Mouse (Mus musculus) CH12.LX (cell line): Measurements from ENCODE around the gene Epb41l2.
A peak's percentile ranks its signal among the peaks of the same experiment; 100 is the strongest.

Experiments
- CTCF ChIP-seq, 2 experiments: IDR thresholded peaks in 1 of 2; conservative IDR thresholded peaks in 1 of 2; 2 replicates each; pipeline ENCODE4 v1.5.1; 2011 to 2012; ENCODE audit warnings: low read depth in 2 of 2, low read length in 2 of 2, improper control_type of control experiment in 1 of 2, inconsistent platforms in 1 of 2, mild to moderate bottlenecking in 1 of 2, moderate library complexity in 1 of 2
- EP300 ChIP-seq: IDR thresholded peaks from 2 replicates; pipeline ENCODE4 v1.6.1; 2011; ENCODE audit warnings: low read length, improper control_type of control experiment
- MAX ChIP-seq: IDR thresholded peaks from 2 replicates; pipeline ENCODE4 v1.6.1; 2011; ENCODE audit warnings: low read length, improper control_type of control experiment
- MYC ChIP-seq: IDR thresholded peaks from 2 replicates; pipeline ENCODE4 v1.6.1; 2011; ENCODE audit warnings: low read depth, mild to moderate bottlenecking, improper control_type of control experiment, low read length
- NRF1 ChIP-seq: IDR thresholded peaks from 2 replicates; pipeline ENCODE4 v1.6.1; 2014; ENCODE audit warnings: low read depth, mild to moderate bottlenecking, inconsistent platforms, low read length, improper control_type of control experiment, moderate library complexity
- POLR2A ChIP-seq: IDR thresholded peaks from 2 replicates; pipeline ENCODE4 v1.6.1; 2011; ENCODE audit warnings: low read depth, mild to moderate bottlenecking, improper control_type of control experiment, low read length
- SMC3 ChIP-seq: IDR thresholded peaks from 2 replicates; pipeline ENCODE4 v1.6.1; 2011; ENCODE audit warnings: low read depth, low read length, improper control_type of control experiment
- TBP ChIP-seq: conservative IDR thresholded peaks from 2 replicates; pipeline ENCODE4 v1.6.1; 2011; ENCODE audit warnings: low read depth, low read length, improper control_type of control experiment
- TCF12 ChIP-seq: IDR thresholded peaks from 2 replicates; pipeline ENCODE4 v1.6.1; 2014; ENCODE audit warnings: low read depth, mild to moderate bottlenecking, inconsistent platforms, low read length, improper control_type of control experiment
- ZNF384 ChIP-seq: IDR thresholded peaks from 2 replicates; pipeline ENCODE4 v1.6.1; 2012; ENCODE audit warnings: low read depth, low read length, improper control_type of control experiment, inconsistent platforms

DNA sequence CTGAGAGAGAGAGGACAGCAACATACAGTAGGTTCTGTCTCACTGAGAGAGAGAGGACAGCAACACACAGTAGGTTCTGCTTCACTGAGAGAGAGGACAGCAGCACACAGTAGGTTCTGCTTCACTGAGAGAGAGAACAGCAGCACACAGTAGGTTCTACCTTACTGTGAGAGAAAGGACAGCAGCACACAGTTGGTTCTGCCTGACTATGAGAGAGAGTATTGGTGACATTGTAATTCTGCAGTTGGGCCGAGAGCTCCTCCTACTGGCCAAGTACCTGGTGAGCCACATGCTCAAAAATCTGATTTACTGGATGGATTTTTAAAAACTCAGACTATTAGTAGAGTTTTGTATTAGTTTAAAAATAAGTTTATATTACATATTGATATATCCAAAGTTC is 128.9 kb downstream of the Epb41l2 start:
- TF ChIP-seq TBP (no peak), EP300 (no peak), POLR2A (no peak), NRF1 (no peak), CTCF (conservative IDR thresholded peaks at IDR 0.05 in 1 of 2, IDR thresholded peaks at IDR 0.05 in 1 of 2; ENCODE audit: low read depth in 2 of 2, low read length in 2 of 2) (peak; percentile 67 to 93), SMC3 (peak; percentile 95), TCF12 (no peak), ZNF384 (no peak), MAX (0 out of 2 replicates have a peak, but pooled peaks have one; percentile 49), MYC (peak; percentile 66; the same call in 1 of the 2 replicates)
